Mouse (Mus musculus): ENCODE results near the gene Nppc. TPM values are rescaled to one million over a fixed set of nuclear protein-coding genes. Genes with fewer than 3 reads are reported as not detected.

Nppc gene
- polyA plus RNA-seq, 1 experiment from 2014 or later = 1.6 TPM

- Histone ChIP-seq H3K9me3 (no peaks in the 10 kb centered on the region), H3K36me3 (no peaks in the 10 kb centered on the region), H3K9ac (no peak overlapping the region), H3K27me3 (no peaks in the 10 kb centered on the region), H3K4me3 (no peak overlapping the region), H3K27ac (no peak overlapping the region), H3K4me1 (no peaks in the 10 kb centered on the region), H3K4me2 (replicated peaks) (no peak overlapping the region)
- ATAC-seq (ENCODE audit: insufficient number of reproducible peaks, insufficient read depth, low FRiP score, low TSS enrichment) = no peak
- 66% methylated on average over 16 of the region's 16 CpGs for WGBS
Observed at GRCm38 (mm10) chr1:86623001-86624000, 47.1 kb downstream of the Nppc start.

- Histone ChIP-seq H3K9ac (no peak overlapping the region), H3K27me3 (no peaks in the 10 kb centered on the region), H3K4me2 (replicated peaks) (no peak overlapping the region), H3K36me3 (no peaks in the 10 kb centered on the region), H3K9me3 (no peaks in the 10 kb centered on the region), H3K27ac (no peak overlapping the region), H3K4me1 (no peaks in the 10 kb centered on the region), H3K4me3 (no peak overlapping the region)
- no peak for ATAC-seq (ENCODE audit: insufficient number of reproducible peaks, insufficient read depth, low FRiP score, low TSS enrichment)
- 83% methylated on average over 2 of the region's 2 CpGs for WGBS
Observed at GRCm38 (mm10) chr1:86622296-86622695, 48.1 kb downstream of the Nppc start.

GRCm38 (mm10) chr1:86618454-86619125 lies 51.8 kb downstream of the Nppc start:
- Histone ChIP-seq H3K4me3 (no peak overlapping the region), H3K9ac (no peak overlapping the region), H3K36me3 (no peaks in the 10 kb centered on the region), H3K9me3 (no peaks in the 10 kb centered on the region), H3K4me1 (no peaks in the 10 kb centered on the region), H3K4me2 (replicated peaks) (no peak overlapping the region), H3K27ac (no peak overlapping the region), H3K27me3 (no peaks in the 10 kb centered on the region)
- 60% methylated on average over 10 of the region's 10 CpGs for WGBS
- ATAC-seq (ENCODE audit: insufficient number of reproducible peaks, insufficient read depth, low FRiP score, low TSS enrichment) = no peak

Small RNA genes lying within 50 kb of the gene (microRNA-seq; reads per million reads assigned to microRNA genes)
- gene Gm22955 = not detected

Other genes starting within 250 kb of the Nppc start
- gene Nmur1, start 244.3 kb downstream of the Nppc start, polyA plus RNA-seq (2016; fragmentation: Nextera tagmentation; extraction: Ambion mirVana) = not detected in 2 replicates
- gene Tex44, start 244.2 kb downstream of the Nppc start, polyA plus RNA-seq (2016; fragmentation: Nextera tagmentation; extraction: Ambion mirVana) = not detected in 2 replicates
- 3,116 and 3,315 TPM in 2 replicates for gene Ptma, start 143.8 kb downstream of the Nppc start, polyA plus RNA-seq (2016; fragmentation: Nextera tagmentation; extraction: Ambion mirVana)
- gene Pde6d, start 87.9 kb downstream of the Nppc start, polyA plus RNA-seq (2016; fragmentation: Nextera tagmentation; extraction: Ambion mirVana) = 90.5 and 92.4 TPM in 2 replicates
- gene Cops7b, start 87.7 kb downstream of the Nppc start, polyA plus RNA-seq (2016; fragmentation: Nextera tagmentation; extraction: Ambion mirVana) = 56.1 and 57.7 TPM in 2 replicates
- 31.8 and 32.5 TPM in 2 replicates for gene Dis3l2, start 33.2 kb upstream of the Nppc start, polyA plus RNA-seq (2016; fragmentation: Nextera tagmentation; extraction: Ambion mirVana)